Mouse (Mus musculus) layer of hippocampus, adult 9-10 months (tissue): ENCODE measurements around the gene Llph.

Experiments
- DNase-seq: peaks from one replicate; pipeline ENCODE4 v3.0.0; 2022; ENCODE audit warnings: low spot score

The Llph gene

DNA sequence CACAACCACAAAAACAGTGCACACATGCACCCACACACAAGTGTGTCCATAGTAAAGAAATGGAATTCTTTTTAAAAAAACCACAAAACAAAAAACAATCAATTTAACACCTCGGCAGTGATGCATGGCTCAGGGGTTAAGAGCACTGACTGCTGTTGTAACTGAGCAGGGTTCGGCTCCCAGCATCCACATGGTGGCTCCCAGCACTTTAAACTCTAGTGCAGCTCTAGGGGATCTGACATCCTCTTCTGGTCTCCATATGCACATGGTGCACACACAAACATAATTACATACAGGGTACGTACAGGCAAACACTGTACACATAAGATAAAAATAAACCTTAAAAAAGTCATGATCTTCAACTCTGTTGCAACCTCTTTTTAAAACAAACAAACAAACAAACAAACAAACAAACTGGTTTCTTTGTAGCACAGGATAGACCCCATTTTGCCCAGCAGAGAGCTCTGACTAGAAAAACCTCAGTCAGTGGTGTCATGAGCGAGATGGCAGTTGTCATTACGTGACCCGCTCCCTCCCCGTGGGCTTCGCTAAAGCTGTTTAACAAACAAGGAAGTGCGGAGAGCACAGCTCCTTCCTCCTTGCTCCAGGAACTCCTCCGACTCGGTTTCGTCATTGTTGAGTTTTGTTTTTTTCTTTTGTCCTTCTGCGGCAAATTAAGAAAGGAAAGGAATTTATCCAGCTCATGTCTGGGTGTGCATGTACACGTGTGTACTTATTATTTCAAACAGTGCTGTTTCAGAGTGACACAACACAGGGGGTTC, 7.1 kb upstream of the Llph start:
- no peak for DNase-seq

DNA sequence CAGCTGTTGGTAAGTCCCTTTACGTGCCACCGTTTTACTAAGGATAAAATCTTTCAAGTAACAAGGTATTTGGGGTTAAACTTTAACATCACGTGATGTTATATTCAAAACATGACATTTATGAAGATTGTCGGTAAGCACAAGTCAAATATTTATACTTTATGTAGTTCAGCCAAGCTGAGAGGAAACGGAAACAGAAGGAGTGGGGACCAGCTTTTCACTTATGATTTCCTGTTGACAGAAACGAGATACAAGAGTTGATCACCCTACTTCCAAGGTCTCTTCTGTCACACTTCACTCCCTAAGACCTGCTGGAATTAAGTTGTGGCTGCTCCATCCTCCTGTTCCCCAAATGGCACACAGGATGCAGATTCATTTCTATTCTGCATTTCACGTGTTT, 6.1 kb upstream of the Llph start:
- DNase-seq: no peak

DNA sequence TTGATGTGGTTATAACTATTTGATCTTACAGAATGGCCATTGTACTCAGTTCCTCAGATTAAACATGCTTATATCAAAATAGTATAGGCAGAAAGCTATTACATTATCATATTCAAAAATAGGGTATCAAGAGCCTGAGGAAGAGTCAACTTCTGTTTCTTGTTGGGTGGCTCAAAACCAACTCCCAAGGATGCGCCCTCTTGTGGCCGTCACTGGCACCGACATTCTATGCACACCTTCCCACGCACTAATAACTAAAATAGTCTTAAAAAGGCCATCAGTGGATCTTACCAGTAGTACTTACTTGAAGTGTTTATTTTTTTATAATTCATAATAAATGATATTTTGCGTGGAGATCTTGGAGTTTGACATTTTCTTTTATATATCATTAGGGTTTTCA, 4.8 kb downstream of the Llph start:
- no peak for DNase-seq

DNA sequence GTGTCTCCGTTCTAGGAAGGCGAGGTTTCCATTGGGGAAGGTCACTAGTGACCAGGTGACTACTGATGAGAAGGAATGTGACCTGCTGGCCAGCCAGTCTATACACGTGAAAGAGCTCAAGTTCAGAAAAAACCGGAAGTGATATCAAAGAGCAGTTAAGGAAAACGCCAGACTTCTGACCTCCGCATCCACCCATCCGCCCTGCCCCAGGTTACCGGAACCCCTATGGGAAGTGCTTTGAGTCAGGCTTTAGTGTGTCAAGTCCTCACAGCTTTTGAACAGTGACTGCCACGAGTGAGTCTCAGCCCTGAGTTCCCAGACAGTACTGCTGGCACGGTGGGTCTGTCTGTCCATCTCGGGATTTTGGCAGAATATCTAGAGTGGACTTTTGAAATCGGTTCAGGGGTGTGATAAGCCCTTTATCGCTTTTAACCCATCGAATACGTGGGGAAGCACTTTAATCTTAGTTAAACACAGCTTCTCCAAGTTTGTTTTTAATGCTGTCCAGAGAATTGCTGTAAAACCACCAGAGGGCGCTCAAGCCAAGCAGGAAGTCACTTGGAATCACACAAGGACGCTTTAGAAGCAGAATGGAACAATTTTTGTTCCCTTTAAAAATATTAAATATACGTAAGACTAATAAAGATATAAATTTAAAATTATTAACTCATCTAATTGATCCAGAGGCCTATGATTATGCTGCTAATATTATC, 6.9 kb downstream of the Llph start:
- DNase-seq: peak; percentile 26

DNA sequence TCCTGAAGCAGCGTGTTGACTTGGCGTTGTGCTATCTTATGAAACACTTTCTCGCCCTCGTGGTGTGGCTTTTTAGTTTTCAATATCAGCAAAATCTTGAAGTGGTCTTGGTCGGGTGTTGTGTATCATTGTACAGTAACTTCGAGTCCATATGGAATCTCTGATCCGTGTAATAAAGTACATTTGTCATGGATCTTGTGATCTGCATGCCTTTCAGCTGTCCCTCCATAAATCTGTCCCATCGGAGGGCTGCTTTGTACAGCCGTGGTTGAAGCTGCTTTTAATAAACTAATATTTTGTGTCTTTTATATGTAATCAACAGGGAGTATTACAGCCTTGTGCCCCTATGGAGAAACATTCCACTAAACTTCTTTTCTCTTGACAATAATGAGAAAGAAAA, 10.0 kb downstream of the Llph start:
- no peak for DNase-seq

DNA sequence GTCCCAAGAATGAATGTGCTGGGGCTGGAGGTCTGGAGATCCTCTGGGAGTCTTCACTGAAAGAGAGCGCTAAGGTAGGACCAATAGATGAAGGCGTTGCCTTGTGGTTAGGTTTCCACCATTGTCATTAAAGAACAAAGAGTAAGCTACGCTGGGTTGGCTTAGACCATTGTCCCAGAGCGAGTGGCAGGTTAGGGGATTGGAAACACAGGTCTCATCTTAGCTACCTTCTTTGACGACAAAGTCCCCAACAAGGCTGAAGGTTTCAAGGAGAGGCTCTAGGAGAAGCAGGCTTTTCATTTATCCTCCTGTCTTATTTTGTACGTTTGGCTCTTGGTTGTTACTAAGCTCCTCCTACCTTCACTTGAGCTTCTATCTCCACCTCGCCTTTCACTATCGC, 11.4 kb downstream of the Llph start:
- DNase-seq: no peak

DNA sequence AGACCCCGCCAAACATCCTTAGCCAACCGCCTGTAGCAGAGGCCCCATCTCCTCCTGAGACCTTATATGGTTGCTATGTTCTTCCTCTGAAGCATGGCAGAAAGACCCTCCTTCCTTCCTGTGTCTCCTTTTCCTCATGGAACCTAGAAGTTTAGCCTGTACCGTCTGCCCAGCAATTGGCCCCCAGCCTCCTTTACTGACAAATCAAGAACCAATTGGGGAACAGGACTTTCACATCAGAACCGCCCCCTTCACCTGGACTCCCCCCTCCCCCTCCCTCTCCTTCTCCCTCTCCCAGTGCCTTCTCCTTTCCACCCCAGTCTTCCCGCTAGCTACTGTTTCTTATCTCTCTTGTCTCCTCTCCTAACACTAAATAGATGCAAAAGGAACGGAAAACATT, 12.6 kb downstream of the Llph start:
- DNase-seq: no peak

DNA sequence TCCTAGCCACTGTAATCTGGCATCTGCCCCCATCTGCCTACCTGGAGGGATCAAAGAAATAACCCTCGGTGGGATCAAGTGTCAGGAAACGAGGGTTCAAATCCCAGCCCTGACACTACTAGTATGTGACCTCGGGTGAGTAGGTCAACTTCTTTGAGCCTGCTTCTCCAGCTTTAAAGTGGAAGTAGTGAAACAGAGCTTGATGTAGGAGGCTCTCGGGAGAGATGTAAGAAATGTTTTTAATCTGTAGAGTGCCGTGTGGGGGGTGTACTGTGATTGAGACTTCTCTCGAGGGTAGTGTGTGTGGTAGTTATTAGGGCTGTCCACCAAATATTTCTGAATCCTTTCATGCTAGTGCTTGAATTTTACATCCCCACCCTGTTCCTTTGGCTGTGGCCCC, 15.6 kb downstream of the Llph start:
- DNase-seq: no peak

DNA sequence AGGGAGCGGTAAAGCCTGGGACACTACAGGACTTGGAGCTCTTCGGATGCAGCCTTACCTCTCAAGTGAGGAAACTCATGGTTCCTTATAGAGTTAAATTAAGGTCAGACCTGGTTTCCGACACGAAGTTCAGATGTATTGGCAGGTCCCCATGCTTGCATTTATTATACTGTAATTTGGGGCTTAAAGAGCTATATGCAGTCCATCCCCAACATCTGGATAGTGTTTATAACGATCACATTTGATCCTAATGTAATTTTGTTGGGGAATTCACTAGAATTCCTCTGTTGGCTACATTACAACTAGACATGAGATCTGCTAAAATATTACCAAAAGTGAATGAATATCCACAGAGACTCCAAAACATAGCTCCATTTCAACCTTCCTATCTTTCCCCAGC, 18.8 kb downstream of the Llph start:
- DNase-seq: no peak

DNA sequence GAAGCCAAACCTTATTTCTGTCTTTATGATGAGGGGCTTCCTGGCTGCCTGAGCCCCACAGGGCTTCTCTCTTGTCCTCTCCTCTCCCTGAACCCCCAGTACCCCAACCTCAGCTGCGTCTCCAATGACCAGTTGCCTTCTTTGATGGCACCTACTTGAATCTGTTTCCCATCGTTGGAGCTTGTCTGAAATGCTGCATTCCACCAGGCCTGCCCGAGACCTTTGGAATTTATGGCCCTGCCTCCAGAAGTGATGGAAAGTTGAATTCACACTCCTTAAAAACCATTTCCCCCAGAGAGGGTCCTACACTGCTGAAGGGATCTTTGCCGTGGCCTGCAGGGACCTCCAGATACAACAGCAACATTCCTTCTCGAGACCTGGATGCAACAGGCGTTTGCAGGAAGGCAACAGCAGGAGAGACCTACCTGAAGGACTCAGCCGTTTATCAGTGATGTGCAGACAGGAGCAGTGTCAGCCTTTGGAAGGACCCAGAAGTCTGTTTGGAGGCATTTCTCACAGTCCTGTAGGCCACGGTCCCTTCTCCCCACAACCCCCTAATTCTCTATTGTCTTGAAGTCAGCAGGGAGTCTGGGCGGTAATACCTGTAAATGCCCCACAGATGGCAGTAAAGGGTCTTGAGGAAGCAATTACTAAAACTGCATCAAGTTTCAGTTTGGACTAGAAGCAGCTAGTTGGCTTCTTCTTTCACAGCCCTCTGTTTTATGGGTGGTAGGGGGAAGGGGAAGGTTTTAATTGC, 20.3 kb downstream of the Llph start:
- DNase-seq: peak; percentile 45

DNA sequence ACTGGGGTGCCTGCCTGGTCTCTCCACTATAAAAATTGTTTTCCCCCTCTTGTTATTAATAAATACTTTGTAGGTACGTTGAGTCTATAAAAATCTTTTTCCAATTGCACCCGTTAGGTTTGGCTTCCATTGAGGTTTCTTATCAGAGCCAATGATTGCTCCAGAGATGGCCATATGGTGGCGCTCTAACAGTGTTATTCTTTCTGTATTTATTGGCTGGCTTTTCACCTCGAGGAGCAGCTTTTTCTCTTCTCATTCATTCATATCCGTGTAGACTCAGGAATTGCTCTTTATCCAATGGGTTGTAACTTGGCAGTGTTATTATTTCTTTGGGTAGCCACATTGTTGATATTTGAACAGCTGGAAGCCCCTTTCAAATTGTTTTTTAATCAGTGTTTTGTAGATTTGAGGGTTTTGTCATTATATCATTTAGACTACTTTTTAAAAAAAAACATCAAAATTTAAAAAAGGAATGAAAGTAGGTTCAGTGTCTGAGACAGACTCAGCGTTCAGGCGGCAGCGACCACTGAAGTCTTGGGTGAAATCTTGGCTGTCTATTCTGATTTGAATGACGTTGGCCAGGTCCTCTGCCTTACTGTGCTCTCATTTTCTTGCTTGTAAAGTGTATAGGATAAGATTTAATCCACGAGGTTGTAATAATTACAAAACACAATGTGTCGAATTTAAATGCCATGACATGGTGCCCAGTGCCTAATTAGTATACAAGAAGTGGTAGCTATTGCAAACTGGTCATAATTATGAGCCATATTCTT, 24.2 kb downstream of the Llph start:
- no peak for DNase-seq

DNA sequence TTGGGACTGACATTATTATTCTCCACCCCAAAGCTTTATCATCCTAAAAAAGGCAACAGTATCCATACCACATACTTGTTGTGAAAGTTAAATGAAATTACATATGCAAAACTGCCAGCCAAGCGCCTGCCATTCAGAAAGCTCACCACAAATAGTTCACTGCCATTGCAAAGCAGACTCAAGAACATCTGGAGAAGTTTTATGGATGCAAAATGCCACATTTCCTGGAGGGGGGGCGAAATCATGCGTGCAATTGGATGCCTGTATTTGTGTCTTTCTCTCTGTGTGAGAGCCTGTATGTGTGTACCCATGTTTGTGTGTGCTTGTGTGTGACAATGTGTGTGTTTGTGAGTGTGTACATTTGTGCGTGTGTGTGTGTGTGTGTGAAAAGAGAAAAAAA, 24.9 kb downstream of the Llph start:
- DNase-seq: no peak

DNA sequence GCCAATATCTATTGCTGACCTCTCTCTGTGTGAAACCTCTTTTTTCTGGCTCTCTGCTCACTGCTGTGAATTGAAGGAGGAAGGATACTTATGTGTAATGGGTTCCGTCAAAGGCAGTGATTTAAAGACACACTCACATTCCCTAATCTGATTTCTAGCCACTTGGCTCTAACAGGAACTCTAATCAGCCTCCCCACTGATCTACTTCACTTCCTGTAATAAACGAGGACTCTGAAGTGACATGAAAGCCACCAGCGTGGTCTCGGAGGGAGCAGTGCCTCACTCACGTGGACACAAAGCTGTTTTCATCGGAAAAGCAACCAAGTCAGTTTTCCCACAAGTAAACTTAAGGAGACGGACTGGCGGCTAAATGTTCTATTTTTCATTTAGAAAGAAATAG, 25.9 kb downstream of the Llph start:
- no peak for DNase-seq

DNA sequence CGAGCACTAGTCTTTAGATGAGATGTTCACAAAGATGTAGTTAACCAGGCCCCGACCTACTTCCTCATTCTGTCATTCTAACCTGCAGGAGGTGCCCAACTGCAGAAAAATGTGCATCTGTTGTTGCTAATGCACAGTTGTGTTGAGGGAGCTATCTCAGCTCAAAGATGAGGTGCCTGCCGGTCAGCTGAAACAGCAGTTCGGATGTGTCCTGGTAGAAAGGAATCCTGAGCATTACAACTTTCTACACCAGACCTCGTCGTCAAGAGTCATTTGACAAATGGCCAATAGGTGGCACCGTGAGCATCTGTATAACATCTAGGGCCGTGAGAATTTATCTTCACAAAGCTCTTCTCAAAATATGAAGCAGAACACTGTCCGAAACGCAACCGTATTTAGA, 30.4 kb downstream of the Llph start:
- peak; percentile 42 for DNase-seq

DNA sequence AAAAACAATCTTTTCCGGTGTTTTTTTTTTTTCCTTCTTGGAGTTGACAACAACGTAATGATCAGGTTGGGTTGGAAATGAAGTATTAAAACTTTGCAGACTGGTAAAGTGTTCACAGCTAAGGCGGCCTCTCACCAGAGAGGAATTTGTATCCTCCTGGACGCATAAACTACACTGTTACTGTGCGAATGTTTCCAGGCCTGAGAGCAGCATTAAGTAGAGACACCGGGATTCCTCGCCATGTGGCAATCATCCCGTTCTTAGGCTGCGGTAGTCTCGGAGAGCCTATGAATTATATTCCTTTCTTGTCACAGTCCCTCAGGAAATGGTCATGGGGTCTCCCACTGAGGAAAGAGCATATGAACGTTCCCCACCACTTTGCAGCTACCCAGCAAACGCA, 40.9 kb downstream of the Llph start:
- no peak for DNase-seq

DNA sequence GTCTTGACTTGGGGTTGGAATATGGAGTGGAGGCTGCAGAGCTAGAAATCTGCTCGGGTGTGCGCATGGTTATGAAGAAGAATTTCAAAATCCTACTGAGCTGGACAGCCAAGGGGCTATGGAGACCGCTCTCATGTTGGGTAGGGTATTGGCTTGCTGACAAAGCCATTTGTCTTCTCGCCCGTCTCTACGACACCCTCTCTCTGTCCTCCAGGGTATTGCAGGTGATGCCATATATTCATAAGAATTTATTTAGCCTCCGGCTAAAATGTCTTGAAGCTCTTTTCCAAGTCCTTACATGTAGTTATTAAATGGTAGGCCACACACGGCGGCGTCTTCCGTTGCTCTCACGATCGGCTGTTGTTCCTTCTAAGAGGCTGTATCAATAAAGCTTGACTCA, 43.1 kb downstream of the Llph start:
- DNase-seq: no peak

DNA sequence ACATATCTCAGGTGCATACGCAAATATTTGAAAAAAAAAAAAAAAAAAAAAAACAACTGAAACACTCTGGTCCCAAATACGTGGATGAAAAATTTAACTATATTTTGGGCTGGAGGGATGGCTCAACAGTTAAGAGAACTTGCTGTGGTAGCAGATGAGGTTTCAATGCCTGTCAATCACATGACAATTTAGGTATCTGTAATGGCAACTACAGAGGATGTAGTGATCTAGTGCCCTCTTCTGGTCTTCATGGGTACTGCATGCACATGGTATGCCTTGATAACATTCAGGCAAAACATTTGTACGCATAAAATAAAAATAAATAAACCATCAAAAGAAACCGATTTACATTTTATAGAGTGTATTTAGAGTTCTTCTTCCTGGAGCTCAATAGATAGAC, 43.9 kb downstream of the Llph start:
- DNase-seq: peak; percentile 8

DNA sequence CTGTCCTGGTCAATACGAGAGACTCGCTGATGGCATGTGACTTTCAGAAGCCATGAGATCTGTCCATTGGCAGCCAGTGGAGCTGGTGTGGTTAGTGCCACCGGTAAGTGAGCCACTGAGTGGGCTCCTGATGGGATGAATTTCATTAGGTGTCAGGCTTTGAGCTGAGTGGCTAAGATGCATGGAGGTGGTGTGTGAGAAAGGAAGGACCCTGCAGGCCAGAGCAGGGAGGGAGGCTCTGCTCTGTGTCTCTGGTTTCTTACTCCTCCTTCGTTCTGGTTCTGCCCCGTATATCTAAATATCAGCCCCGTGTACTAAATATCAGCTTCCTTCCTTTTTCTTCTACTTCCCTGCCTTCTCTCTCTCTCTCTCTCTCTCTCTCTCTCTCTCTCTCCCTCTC, 44.4 kb downstream of the Llph start:
- DNase-seq: no peak

DNA sequence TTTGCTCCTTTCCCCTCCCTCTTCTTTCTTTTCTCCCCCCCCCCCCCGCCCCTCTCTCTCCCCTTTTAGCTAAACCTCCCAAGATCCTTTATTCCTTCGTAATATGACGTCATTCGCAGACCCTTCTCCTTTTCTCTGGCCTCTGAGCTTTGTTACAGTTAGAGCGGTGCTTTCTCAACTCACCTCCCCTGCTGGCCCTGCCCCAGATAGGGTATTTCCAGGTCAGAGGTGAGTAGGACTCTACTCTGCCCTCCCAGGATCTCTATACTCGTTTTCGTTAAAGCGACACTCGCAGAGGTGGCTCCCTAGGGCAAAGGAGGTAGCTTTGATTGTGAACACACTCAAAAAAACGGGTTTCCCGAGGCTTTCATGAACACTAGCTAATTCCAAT, 45.0 kb downstream of the Llph start:
- DNase-seq: no peak

DNA sequence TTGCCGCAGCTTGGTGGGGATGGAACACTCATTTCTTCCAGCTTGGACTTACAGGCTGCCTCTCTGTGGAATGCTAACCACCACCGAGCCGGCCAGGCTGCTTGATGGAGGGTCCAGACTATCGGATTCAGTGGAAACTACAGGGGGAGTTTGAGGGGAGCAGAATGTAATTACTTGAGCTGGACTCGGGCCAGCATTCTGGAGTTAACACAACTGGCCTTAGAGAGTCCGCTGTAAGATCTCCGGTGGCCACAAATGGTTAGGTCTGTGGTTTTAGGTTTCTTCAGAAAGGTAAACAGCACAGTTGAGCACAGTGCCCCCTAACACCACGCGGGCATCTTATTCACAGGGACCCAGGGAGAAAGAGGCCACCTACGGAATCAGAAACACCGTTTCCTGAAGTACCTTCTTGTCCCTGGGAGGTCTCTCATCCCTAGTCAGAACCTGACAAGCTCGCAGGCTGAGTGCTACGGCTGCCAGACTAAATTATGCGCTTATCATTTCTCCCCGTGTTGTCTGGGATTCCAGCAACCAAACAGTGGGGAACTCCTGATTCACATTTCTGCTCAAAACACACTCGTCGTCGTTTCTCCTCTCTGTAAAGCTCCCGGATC, 45.5 kb downstream of the Llph start:
- DNase-seq: no peak

DNA sequence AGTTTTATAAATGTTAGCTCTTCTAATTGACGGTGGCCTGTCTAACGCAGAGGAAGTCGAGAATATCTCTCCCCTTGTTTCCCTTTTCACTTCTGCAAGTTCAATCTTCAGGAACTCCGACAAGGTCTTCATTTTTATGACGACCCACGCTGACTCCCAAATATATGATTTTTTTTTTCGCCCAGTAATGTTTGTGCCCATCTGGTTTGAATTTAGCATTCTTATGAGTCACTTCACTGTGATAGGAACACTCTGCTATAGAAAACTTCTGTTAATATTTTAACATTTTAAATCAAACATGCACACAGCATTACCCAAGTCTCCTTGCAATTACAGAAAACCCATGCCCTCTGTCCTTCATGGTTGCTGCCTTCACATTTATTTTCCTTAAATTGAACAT, 46.5 kb downstream of the Llph start:
- DNase-seq: no peak
